Mouse (Mus musculus) stomach, postnatal 0 days (tissue): ENCODE results near the gene AI467606. TPM values are rescaled to one million over a fixed set of nuclear protein-coding genes. Genes with fewer than 3 reads are reported as not detected.

ENCODE experiments used
- ATAC-seq: fragments of 200-750 bp; cut with Nextera tagmentation; 2 replicates; pipeline ENCODE4 v1.8.0; 2017; ENCODE audit not compliant: low FRiP score, low TSS enrichment
- DNase-seq: peaks from one replicate; pipeline ENCODE4 v3.0.0-alpha.2; 2016; ENCODE audit warnings: low spot score
- H3K27ac ChIP-seq: fragments of 300-500 bp; sonication (generic); replicated peaks from 2 replicates; pipeline ENCODE4 v1.5.1; 2014; ENCODE audit warnings: mild to moderate bottlenecking, control low read depth
- H3K27me3 ChIP-seq: fragments of 300-500 bp; sonication (generic); 2 replicates; pipeline ENCODE4 v1.6.1; 2014; ENCODE audit warnings: low read length; ENCODE audit not compliant: control insufficient read depth, insufficient read depth
- H3K36me3 ChIP-seq: fragments of 300-500 bp; sonication (generic); 2 replicates; pipeline ENCODE4 v1.6.1; 2014; ENCODE audit warnings: low read length, mixed read lengths; ENCODE audit not compliant: control insufficient read depth, insufficient read depth
- H3K4me1 ChIP-seq: fragments of 300-500 bp; sonication (generic); replicated peaks from 2 replicates; pipeline ENCODE4 v1.6.1; 2014; ENCODE audit warnings: antibody characterized with exemption; ENCODE audit not compliant: control insufficient read depth, insufficient read depth
- H3K4me2 ChIP-seq: fragments of 300-500 bp; sonication (generic); replicated peaks from 2 replicates; pipeline ENCODE4 v1.6.1; 2014; ENCODE audit warnings: low read depth, mild to moderate bottlenecking, control low read depth, moderate library complexity
- H3K4me3 ChIP-seq: fragments of 300-500 bp; sonication (generic); 2 replicates; pipeline ENCODE4 v1.5.1; 2014; ENCODE audit warnings: low read depth, low read length, control low read depth
- H3K9ac ChIP-seq: fragments of 300-500 bp; sonication (generic); 2 replicates; pipeline ENCODE4 v1.6.1; 2014; ENCODE audit warnings: mild to moderate bottlenecking, low read length, control low read depth, mixed read lengths
- H3K9me3 ChIP-seq: fragments of 300-500 bp; sonication (generic); 2 replicates; pipeline ENCODE4 v1.6.1; 2016; ENCODE audit warnings: low read length; ENCODE audit not compliant: control insufficient read depth
- CTCF ChIP-seq: IDR thresholded peaks from 2 replicates; pipeline ENCODE4 v1.5.1; 2016; ENCODE audit warnings: antibody characterized with exemption, low read depth, mild to moderate bottlenecking, moderate library complexity
- EP300 ChIP-seq: optimal IDR thresholded peaks from 2 replicates; pipeline ENCODE3; 2016; ENCODE audit warnings: antibody characterized with exemption
- WGBS: fragments of 180-500 bp; shearing (Covaris S2); extraction: QIAGEN DNeasy Blood & Tissue Kit; methylation state at CpG from one replicate; pipeline ENCODE4 v1.1.7; 2014; 5-methylcytosine and 5-hydroxymethylcytosine counted together
- polyA plus RNA-seq: library from polyadenylated mRNA; unstranded; fragments of >200 nt; fragmentation: Nextera tagmentation; extraction: Ambion mirVana; gene quantifications from 2 replicates; pipeline ENCODE4 v1.2.1, GENCODE M21; 2015

AI467606 gene
- polyA plus RNA-seq, 1 experiment from 2014 or later, result 4.0 TPM

DNA sequence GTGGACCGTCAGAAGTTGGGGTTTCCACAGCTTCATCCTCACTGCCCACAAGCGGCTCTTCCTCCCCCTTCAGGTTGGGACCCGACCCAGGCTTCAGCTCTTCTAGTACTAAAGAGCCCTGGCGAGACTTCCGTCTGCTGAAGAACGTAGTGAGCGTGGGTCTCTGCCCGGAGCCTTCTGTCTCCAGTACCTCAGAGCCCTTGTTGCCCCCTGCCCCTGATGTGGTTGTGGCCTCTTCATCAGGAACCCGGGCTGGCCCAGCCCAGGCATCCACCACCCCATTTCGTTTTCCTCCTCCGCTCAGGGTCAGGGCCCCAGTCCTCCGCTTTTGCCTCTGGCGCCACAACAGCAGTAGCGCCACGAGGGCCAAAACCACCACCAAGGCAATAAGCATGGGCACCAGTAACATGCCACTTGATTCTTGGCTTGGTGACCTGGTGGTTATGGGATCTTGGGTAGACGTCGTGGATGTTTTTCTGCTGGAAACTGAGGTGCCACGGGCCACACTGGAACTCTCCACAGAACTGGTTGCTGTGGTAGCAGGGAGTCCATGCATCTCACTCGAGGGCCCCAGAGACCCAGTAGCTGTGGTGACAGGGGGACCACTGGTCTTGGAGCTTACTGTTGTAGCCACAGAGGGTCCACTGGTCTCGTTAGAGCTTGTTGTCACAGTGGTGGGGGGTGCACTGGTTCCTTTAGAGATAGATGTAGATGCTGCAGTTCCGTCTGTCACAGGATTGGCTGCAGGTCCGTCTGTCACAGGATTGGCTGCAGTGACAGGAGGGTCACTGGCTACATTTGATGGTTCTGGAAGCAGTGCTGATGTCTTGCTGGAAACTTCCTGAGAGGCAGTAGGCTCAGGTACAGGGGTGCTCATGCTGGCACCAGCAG, 45.3 kb downstream of the AI467606 start:
- H3K9me3 ChIP-seq, result no peaks in the 10 kb centered on the region
- WGBS, result 81% methylated on average over 22 of the region's 22 CpGs
- TF ChIP-seq EP300, result no peak
- TF ChIP-seq CTCF, result no peak

GRCm38 (mm10) chr7:127137262-127138017, 46.3 kb downstream of the AI467606 start, which contains the start of gene Spn:
Spn (minus strand) TSS chr7:127137823.
- H3K9me3 ChIP-seq, result no peaks in the 10 kb centered on the region
- no peak within 1 kb of the TSS for H3K9ac ChIP-seq
- H3K27me3 ChIP-seq, result no peaks in the 10 kb centered on the region
- no peaks in the 10 kb centered on the region for H3K36me3 ChIP-seq
- 60% methylated on average over 9 of the region's 9 CpGs for WGBS
- TF ChIP-seq EP300 (no peak), CTCF (no peak)
- no peak within 1 kb of the TSS for H3K4me3 ChIP-seq
- DNase-seq (no peak), ATAC-seq (0 out of 2 replicates have a peak, but pooled peaks have one; percentile 29)
- H3K4me2 ChIP-seq, result no peak within 1 kb of the TSS
- H3K27ac ChIP-seq, result no peak within 1 kb of the TSS
- no peaks in the 10 kb centered on the region for H3K4me1 ChIP-seq

More for the DNA sequence above, 45.3 kb downstream of the AI467606 start:
- ATAC-seq, result no peak
- no peak overlapping the region for H3K4me3 ChIP-seq
- no peaks in the 10 kb centered on the region for H3K27me3 ChIP-seq
- no peaks in the 10 kb centered on the region for H3K4me1 ChIP-seq
- DNase-seq, result no peak
- H3K9ac ChIP-seq, result no peak overlapping the region
- no peaks in the 10 kb centered on the region for H3K36me3 ChIP-seq
- H3K27ac ChIP-seq, result no peak overlapping the region
- no peak overlapping the region for H3K4me2 ChIP-seq

DNA sequence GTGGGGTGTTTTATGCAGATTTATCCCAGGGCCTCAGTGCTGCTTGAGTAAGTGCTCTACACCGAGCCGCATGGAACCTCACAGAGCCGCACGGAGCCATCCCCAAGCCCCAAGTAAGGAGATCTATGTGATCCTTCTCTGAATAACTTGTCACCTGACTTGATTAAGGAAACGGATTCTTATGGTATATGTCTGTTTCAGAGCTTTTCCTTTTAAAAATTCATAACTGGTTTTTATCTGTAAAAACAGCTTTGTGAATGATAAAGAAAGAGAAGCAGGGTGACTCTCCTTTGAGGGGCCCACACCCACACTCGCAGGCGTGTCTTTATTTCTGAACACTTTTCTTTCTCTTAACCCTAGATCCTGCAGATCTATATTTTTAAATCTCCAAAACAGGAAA, 47.9 kb downstream of the AI467606 start:
- 74% methylated on average over 7 of the region's 7 CpGs for WGBS
- H3K9me3 ChIP-seq, result no peaks in the 10 kb centered on the region
- H3K4me1 ChIP-seq, result no peaks in the 10 kb centered on the region
- H3K4me2 ChIP-seq, result no peak overlapping the region
- no peak overlapping the region for H3K27ac ChIP-seq
- no peak overlapping the region for H3K9ac ChIP-seq
- no peak for ATAC-seq
- no peaks in the 10 kb centered on the region for H3K36me3 ChIP-seq
- DNase-seq, result no peak
- H3K4me3 ChIP-seq, result no peak overlapping the region
- no peaks in the 10 kb centered on the region for H3K27me3 ChIP-seq
- TF ChIP-seq EP300 (no peak), CTCF (no peak)

DNA sequence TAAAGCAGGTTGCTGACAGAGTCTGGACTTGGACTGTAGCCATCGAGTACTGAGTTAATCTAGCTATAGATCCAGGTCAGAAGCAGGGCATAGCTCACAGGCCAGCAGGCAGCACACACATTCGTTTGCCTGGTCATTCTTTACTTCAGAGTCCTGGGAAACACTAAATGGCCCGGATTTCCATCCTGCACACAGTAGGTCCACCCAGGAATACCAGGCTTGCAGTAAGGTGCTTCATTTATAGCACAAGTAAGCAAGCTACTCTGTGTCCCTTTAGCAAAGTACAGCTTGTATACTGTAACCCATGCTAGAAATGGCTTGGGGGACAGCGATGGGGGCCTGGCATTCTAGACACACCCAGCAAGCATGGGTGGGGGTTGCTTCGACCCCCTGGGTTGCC, 48.4 kb downstream of the AI467606 start:
- Histone ChIP-seq H3K4me2 (no peak overlapping the region), H3K9ac (no peak overlapping the region), H3K27me3 (no peaks in the 10 kb centered on the region), H3K36me3 (no peaks in the 10 kb centered on the region), H3K4me1 (no peaks in the 10 kb centered on the region), H3K4me3 (no peak overlapping the region), H3K27ac (no peak overlapping the region), H3K9me3 (no peaks in the 10 kb centered on the region)
- DNase-seq (no peak), ATAC-seq (no peak)
- no peak for TF ChIP-seq EP300
- no peak for TF ChIP-seq CTCF
- WGBS, result 45% methylated on average over 5 of the region's 5 CpGs

DNA sequence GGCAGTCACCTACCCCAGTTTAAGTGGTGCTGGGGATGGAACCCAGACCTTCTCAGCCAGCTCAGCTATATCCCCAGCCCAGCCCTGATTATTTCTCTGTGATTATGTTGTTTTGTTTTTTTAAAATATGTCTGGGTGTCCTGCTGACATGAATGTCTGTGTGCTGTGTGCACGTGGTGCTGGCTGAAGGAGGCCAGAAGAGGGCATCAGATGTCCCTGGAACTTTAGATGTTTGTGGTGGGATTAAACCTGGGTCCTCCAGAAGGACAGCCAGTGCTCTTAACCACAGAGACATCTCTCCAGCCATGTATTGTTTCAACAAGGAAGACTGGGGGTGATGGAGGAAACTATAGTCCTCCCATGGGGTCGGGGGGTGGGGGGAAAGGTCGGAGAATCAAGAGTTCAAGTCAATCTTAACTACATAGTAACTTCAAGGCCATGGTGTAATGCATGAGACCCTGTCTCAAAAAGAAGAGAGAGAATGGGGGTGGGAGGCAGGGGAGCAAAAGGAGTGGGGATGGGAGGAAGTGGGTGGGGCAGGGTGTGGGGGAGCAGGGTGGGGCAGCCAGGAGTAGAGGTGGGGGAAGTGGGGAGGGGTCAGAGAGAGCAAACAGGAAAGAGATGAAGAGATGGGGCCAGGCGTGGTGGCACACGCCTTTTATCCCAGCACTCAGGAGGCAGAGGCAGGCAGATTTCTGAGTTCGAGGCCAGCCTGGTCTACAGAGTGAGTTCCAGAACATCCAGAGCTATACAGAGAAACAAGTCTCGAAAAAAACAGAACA, 49.7 kb downstream of the AI467606 start:
- ATAC-seq, result no peak
- 63% methylated on average over 7 of the region's 7 CpGs for WGBS

More for the DNA sequence above, 49.7 kb downstream of the AI467606 start:
- Histone ChIP-seq H3K27ac (no peak overlapping the region), H3K9me3 (no peaks in the 10 kb centered on the region), H3K27me3 (no peaks in the 10 kb centered on the region), H3K4me2 (no peak overlapping the region), H3K9ac (no peak overlapping the region), H3K4me3 (no peak overlapping the region), H3K4me1 (no peaks in the 10 kb centered on the region), H3K36me3 (no peaks in the 10 kb centered on the region)
- no peak for DNase-seq
- TF ChIP-seq EP300 (no peak), CTCF (peak; percentile 44)
